Mouse (Mus musculus): Measurements from ENCODE around the gene Fam83e.

Fam83e gene

GRCm38 (mm10) chr7:45739820-45740219 lies 18.8 kb downstream of the Fam83e start:
- no peak for DNase-seq (ENCODE audit: low spot score)

DNA sequence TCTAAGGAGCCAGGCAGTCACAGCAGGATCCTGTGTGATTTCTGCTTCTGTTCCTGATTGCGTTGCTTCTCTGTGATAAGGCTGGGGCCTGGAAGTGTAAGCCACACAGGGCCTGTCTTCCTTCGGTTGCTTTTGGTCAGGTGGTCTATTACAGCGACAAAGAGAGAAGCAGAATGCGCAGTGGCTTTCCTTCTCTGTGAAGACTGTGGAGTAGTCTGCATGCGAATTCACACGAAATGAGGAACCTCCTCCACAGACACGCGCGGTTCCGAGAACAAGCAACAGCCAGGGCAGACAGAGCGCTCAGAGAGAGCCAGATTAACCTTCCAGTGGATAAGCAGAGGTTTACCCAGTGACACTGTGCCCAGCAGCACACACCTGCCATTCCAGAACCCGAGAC lies 20.3 kb downstream of the Fam83e start:
- DNase-seq (ENCODE audit: low spot score): no peak

GRCm38 (mm10) chr7:45741777-45742176 lies 20.8 kb downstream of the Fam83e start:
- DNase-seq (ENCODE audit: low spot score): no peak

GRCm38 (mm10) chr7:45742338-45742737 lies 21.3 kb downstream of the Fam83e start:
- DNase-seq (ENCODE audit: low spot score): no peak

DNA sequence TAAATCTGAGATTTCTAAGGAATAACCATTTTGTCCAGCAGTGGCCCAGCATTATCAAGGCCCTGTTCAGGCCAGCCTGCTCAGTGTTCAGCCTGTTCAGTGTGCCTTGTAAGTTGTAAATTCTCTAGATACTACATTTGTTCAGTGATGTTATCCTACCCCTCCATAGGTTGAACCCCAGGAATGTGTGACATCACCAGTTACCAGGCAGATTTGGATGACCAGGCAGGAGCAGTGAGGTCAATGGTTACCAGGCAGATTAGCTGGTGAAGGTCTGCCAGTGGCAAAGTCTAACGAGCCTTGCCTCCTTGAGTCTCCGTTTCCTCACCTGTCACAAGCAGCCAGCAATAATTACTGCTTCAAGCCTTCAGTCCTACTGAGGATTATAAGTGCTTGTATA lies 23.4 kb downstream of the Fam83e start:
- DNase-seq (ENCODE audit: low spot score): peak; percentile 70

GRCm38 (mm10) chr7:45746518-45746917 lies 25.5 kb downstream of the Fam83e start:
- no peak for DNase-seq (ENCODE audit: low spot score)

DNA sequence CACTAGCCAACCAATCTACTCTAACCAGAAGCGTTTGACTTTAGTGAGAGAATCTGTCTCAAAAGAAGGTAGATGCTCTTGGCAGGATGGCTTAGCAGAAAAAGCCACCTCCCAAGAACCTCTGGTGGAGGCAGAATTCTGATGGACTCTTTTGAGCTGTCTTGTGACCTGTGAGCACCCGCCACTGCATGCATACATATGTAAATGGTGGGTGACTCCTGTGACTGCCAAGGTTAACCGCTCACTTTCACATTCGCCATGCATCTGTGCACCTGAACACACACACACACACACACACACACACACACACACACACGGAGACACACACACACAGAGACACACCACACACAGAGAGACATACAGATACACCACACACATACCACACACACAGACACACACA lies 26.4 kb downstream of the Fam83e start:
- DNase-seq (ENCODE audit: low spot score): no peak

GRCm38 (mm10) chr7:45748110-45748509 lies 27.1 kb downstream of the Fam83e start:
- DNase-seq (ENCODE audit: low spot score): no peak

DNA sequence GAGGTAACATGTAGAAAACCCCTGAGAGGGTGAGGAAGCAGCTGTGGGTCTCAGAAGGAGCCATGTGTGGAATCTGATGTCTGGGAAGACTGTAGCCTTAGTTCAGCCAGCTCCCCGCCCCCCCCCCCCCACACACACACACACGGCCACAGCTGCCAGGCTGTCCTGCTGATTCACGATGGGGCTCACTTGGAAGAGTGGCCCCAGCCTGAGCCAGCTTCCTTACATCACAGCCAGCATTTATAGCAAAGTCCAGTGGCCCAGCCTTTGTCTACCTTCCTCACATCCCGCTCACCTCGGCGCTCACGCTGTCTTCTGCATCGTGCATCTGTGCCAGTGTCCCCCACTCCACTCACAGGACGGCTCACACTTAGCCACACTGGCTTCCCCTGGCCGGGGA lies 28.4 kb downstream of the Fam83e start:
- DNase-seq (ENCODE audit: low spot score): no peak

DNA sequence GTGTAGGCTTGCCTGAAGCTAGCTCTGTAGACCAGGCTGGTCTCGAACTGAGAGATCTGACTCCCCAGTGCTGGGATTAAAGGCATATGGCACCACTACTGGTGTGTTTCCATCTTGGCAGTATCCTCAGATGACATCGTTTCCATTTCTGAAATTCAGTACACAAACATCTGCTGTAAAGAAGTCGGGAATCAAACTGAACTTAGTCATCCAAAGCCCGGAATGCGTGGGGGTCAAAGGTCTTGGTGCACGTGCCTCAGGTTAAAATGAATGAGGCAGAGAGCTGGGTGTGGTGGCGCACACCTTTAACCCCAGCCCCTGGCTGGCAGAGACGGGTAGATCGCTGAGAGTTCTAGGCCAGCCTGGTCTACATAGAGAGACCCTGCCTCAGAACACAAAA lies 29.1 kb downstream of the Fam83e start:
- no peak for DNase-seq (ENCODE audit: low spot score)

DNA sequence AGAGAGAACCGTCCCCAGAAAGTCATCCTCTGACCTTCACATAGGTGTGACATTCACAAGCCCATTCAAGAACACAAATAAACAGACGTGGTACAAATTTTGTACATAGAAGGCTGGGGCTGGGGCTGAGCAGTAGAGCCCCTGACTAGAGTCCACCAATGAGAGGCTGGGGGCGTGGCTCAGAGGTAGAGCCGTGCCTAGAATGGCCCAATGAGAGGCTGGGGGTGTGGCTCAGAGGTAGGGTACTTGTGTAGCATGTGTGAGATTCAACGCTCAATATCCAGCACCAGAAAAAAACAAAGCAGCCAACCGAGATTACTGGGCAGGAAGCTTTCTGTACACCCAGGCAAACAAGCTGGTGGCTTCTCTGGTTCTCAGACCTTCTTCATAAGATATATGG lies 34.7 kb downstream of the Fam83e start:
- no peak for DNase-seq (ENCODE audit: low spot score)

DNA sequence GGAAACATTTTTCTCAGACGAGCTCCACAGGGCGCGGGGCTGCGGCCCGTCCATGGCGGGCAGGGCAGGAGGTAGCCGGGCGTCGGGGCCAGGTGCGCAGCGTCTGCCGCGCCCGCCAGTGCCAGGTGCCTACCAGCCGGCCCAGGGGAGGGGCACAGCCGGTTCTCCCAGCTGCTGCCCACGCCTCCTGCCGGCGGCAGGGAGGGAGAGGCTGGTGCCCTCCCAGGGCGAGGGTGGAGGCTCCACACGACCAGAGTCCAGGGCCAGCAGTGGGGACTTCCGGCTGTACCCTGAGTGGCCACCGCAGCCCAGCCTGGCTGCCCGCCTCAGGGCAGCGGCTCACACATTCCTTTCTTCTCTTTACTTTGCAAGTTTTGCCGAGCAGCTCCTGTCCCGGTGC lies 38.4 kb downstream of the Fam83e start:
- DNase-seq (ENCODE audit: low spot score): no peak

- DNase-seq (ENCODE audit: low spot score): no peak
These were observed 39.1 kb downstream of the Fam83e start for GRCm38 (mm10) chr7:45760151-45760550.

DNA sequence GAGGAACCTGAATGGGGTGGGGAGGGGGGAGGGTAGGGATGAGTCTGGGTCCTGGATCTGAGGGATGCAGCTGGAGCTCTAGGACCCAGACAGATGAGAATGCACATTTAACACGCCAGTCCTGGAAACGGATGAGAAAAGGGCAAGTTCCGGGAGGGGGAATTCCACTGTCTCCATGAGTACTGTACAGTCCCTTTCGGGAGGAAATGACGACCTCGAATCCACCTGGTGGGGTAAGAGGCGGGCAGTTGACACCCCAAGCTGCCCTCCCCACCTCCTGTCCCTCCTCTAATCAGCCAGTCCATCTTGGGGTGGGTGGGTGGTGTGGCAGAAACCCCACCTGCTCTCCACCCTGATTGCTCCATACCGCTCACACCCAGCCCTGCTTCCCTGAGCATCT lies 45.0 kb downstream of the Fam83e start:
- DNase-seq (ENCODE audit: low spot score): no peak

DNA sequence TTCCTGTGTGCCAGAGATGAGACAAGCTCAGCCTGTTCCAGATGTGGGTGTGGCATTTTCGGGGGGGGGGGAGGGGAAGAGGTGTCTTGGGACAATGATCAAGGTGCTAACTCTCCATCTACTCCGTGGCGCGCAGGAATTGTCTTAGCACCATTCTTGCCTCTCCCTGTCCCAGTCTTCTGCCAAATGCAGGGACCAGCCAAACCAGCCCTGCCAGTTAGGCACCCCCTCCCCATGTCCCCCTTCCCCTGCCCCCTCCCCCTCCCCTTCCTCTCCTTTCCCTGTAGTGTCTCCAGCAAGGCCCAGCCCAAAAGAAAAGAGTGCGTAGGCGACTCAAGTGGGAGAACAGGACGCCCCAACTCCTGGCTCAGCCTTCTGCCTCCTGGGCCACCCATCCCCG lies 45.8 kb downstream of the Fam83e start:
- no peak for DNase-seq (ENCODE audit: low spot score)

DNA sequence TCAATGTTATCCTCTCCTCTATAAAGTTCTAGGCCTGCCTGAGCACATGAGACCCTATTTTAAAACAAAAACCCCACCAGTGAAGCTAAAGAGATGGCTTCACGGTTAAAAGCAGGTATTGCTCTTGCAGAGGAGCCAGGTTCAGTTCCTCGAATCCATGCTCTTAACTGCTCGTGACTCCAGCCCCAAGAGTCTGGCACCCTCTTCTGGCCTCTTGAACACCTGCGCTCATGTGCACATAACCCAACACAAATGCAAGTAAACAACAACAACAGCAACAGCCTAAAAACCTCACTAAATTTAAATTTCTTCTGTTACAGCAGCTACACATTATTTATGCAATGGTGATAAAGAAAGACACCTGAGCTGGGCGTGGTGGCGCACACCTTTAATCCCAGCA lies 46.5 kb downstream of the Fam83e start:
- no peak for DNase-seq (ENCODE audit: low spot score)

- DNase-seq (ENCODE audit: low spot score): no peak
These were observed 49.5 kb downstream of the Fam83e start for GRCm38 (mm10) chr7:45770427-45771082.

- no peak for DNase-seq (ENCODE audit: low spot score)
These were observed 50.1 kb downstream of the Fam83e start for GRCm38 (mm10) chr7:45771101-45771500.

- DNase-seq (ENCODE audit: low spot score): no peak
These were observed 54.2 kb downstream of the Fam83e start for GRCm38 (mm10) chr7:45775237-45775636.
